Mouse (Mus musculus): ENCODE measurements at regions not wholly inside any gene's neighbourhood (a gene's known extent, or its start where the extent isn't known, plus 50 kb on each side); places are given as distances from the start of the nearest gene placed in this dataset.

GRCm38 (mm10) chr4:98282275-98282674 lies 100.8 kb downstream of the Tm2d1 start:
- Histone ChIP-seq H3K27me3 (no peaks in the 10 kb centered on the region), H3K4me3 (replicated peaks) (no peak overlapping the region), H3K9ac (replicated peaks) (no peak overlapping the region), H3K9me3 (no peaks in the 10 kb centered on the region), H3K27ac (no peak overlapping the region), H3K36me3 (no peaks in the 10 kb centered on the region), H3K4me2 (replicated peaks) (no peak overlapping the region), H3K4me1 (replicated peaks) (no peaks in the 10 kb centered on the region)
- ATAC-seq = no peak
- WGBS = 63% methylated on average over 2 of the region's 2 CpGs

- ATAC-seq = no peak
- H3K4me3 ChIP-seq (replicated peaks) = no peak overlapping the region
- 91% methylated on average over 7 of the region's 7 CpGs for WGBS
These were observed 124.8 kb downstream of the Tm2d1 start for GRCm38 (mm10) chr4:98258336-98258735.

GRCm38 (mm10) chr4:98257711-98258110 lies 125.4 kb downstream of the Tm2d1 start:
- no peak overlapping the region for H3K4me2 ChIP-seq (replicated peaks)
- H3K4me1 ChIP-seq (replicated peaks) = no peaks in the 10 kb centered on the region
- H3K9ac ChIP-seq (replicated peaks) = no peak overlapping the region
- H3K9me3 ChIP-seq = no peaks in the 10 kb centered on the region
- ATAC-seq = no peak
- no peak overlapping the region for H3K4me3 ChIP-seq (replicated peaks)
- no peak overlapping the region for H3K27ac ChIP-seq
- no peaks in the 10 kb centered on the region for H3K36me3 ChIP-seq
- H3K27me3 ChIP-seq = no peaks in the 10 kb centered on the region
- WGBS = 75% methylated on average over 9 of the region's 9 CpGs

More at GRCm38 (mm10) chr4:98258336-98258735, 124.8 kb downstream of the Tm2d1 start:
- H3K4me1 ChIP-seq (replicated peaks) = no peaks in the 10 kb centered on the region
- no peaks in the 10 kb centered on the region for H3K27me3 ChIP-seq
- no peaks in the 10 kb centered on the region for H3K9me3 ChIP-seq
- H3K27ac ChIP-seq = no peak overlapping the region
- H3K4me2 ChIP-seq (replicated peaks) = no peak overlapping the region
- H3K36me3 ChIP-seq = no peaks in the 10 kb centered on the region
- H3K9ac ChIP-seq (replicated peaks) = no peak overlapping the region

GRCm38 (mm10) chr4:98254856-98255853 lies 128.0 kb downstream of the Tm2d1 start:
- Histone ChIP-seq H3K27me3 (no peaks in the 10 kb centered on the region), H3K27ac (no peak overlapping the region), H3K4me2 (replicated peaks) (no peak overlapping the region), H3K4me1 (replicated peaks) (no peaks in the 10 kb centered on the region), H3K36me3 (no peaks in the 10 kb centered on the region), H3K9me3 (no peaks in the 10 kb centered on the region), H3K4me3 (replicated peaks) (no peak overlapping the region), H3K9ac (replicated peaks) (no peak overlapping the region)
- 51% methylated on average over 18 of the region's 18 CpGs for WGBS
- peak; percentile 70 for ATAC-seq

- Histone ChIP-seq H3K4me2 (replicated peaks) (peak overlapping the region; percentile 53), H3K4me1 (replicated peaks) (peaks cover 11% of the 10 kb centered on the region), H3K27ac (peak overlapping the region; percentile 45), H3K9me3 (no peaks in the 10 kb centered on the region), H3K4me3 (replicated peaks) (peak overlapping the region; percentile 30), H3K27me3 (no peaks in the 10 kb centered on the region), H3K9ac (replicated peaks) (peak overlapping the region; percentile 33; the same call in 1 of the 2 replicates), H3K36me3 (no peaks in the 10 kb centered on the region)
- ATAC-seq = peak; percentile 89
- WGBS = 14% methylated on average over 15 of the region's 16 CpGs
These were observed 138.9 kb downstream of the Tm2d1 start for GRCm38 (mm10) chr4:98243941-98244929.

- peak overlapping the region; percentile 53 for H3K4me2 ChIP-seq (replicated peaks)
- no peak overlapping the region for H3K27ac ChIP-seq
- no peak overlapping the region for H3K9ac ChIP-seq (replicated peaks)
- no peaks in the 10 kb centered on the region for H3K27me3 ChIP-seq
- H3K4me3 ChIP-seq (replicated peaks) = peak overlapping the region; percentile 30; the same call in 1 of the 2 replicates
- 2% methylated on average over 6 of the region's 6 CpGs for WGBS
- ATAC-seq = peak; percentile 94
- peaks cover 11% of the 10 kb centered on the region for H3K4me1 ChIP-seq (replicated peaks)
- no peaks in the 10 kb centered on the region for H3K36me3 ChIP-seq
- H3K9me3 ChIP-seq = no peaks in the 10 kb centered on the region
These were observed 139.6 kb downstream of the Tm2d1 start for GRCm38 (mm10) chr4:98243502-98243901.

- Histone ChIP-seq H3K4me3 (replicated peaks) (no peak overlapping the region), H3K27ac (no peak overlapping the region), H3K9ac (replicated peaks) (no peak overlapping the region), H3K4me1 (replicated peaks) (peaks cover 11% of the 10 kb centered on the region), H3K36me3 (no peaks in the 10 kb centered on the region), H3K9me3 (no peaks in the 10 kb centered on the region), H3K27me3 (no peaks in the 10 kb centered on the region), H3K4me2 (replicated peaks) (no peak overlapping the region)
- WGBS = 91% methylated on average over 2 of the region's 2 CpGs
- no peak for ATAC-seq
These were observed 141.2 kb downstream of the Tm2d1 start for GRCm38 (mm10) chr4:98241921-98242320.

GRCm38 (mm10) chr4:98240289-98240688 lies 142.8 kb downstream of the Tm2d1 start:
- Histone ChIP-seq H3K36me3 (no peaks in the 10 kb centered on the region), H3K9me3 (no peaks in the 10 kb centered on the region)
- ATAC-seq = no peak

GRCm38 (mm10) chr4:98238075-98238474 lies 145.0 kb downstream of the Tm2d1 start:
- H3K9ac ChIP-seq (replicated peaks) = no peak overlapping the region
- H3K4me2 ChIP-seq (replicated peaks) = no peak overlapping the region
- H3K27me3 ChIP-seq = no peaks in the 10 kb centered on the region
- ATAC-seq = no peak
- H3K4me3 ChIP-seq (replicated peaks) = no peak overlapping the region
- peaks cover 3% of the 10 kb centered on the region; the same call in 1 of the 2 replicates for H3K4me1 ChIP-seq (replicated peaks)
- no peaks in the 10 kb centered on the region for H3K36me3 ChIP-seq
- H3K27ac ChIP-seq = no peak overlapping the region
- 73% methylated on average over 4 of the region's 4 CpGs for WGBS
- H3K9me3 ChIP-seq = no peaks in the 10 kb centered on the region

More at GRCm38 (mm10) chr4:98240289-98240688, 142.8 kb downstream of the Tm2d1 start:
- Histone ChIP-seq H3K4me1 (replicated peaks) (peaks cover 11% of the 10 kb centered on the region), H3K4me3 (replicated peaks) (no peak overlapping the region), H3K27me3 (no peaks in the 10 kb centered on the region), H3K4me2 (replicated peaks) (no peak overlapping the region), H3K27ac (no peak overlapping the region), H3K9ac (replicated peaks) (no peak overlapping the region)

- Histone ChIP-seq H3K36me3 (no peaks in the 10 kb centered on the region), H3K9me3 (no peaks in the 10 kb centered on the region), H3K27me3 (no peaks in the 10 kb centered on the region), H3K4me2 (replicated peaks) (no peak overlapping the region), H3K4me1 (replicated peaks) (no peaks in the 10 kb centered on the region), H3K9ac (replicated peaks) (no peak overlapping the region), H3K4me3 (replicated peaks) (no peak overlapping the region), H3K27ac (no peak overlapping the region)
- no peak for ATAC-seq
- 88% methylated on average over 9 of the region's 9 CpGs for WGBS
These were observed 145.6 kb downstream of the Tm2d1 start for GRCm38 (mm10) chr4:98237475-98237874.

GRCm38 (mm10) chr4:98236006-98236783 lies 146.9 kb downstream of the Tm2d1 start:
- ATAC-seq = no peak
- H3K4me2 ChIP-seq (replicated peaks) = no peak overlapping the region
- no peaks in the 10 kb centered on the region for H3K4me1 ChIP-seq (replicated peaks)
- no peak overlapping the region for H3K9ac ChIP-seq (replicated peaks)
- H3K36me3 ChIP-seq = no peaks in the 10 kb centered on the region
- no peak overlapping the region for H3K4me3 ChIP-seq (replicated peaks)
- no peaks in the 10 kb centered on the region for H3K27me3 ChIP-seq
- no peak overlapping the region for H3K27ac ChIP-seq
- no peaks in the 10 kb centered on the region for H3K9me3 ChIP-seq
- 64% methylated on average over 12 of the region's 12 CpGs for WGBS

Data from midbrain, embryonic 13.5 days (tissue).